Mouse (Mus musculus) heart, postnatal 0 days (tissue): ENCODE measurements around the gene Syn3.

Source experiments
- CTCF ChIP-seq: IDR thresholded peaks from 2 replicates; pipeline ENCODE4 v1.5.1; 2016; ENCODE audit warnings: antibody characterized with exemption, control low read depth, low read depth
- EP300 ChIP-seq: IDR thresholded peaks from 2 replicates; pipeline ENCODE4 v1.6.1; 2016; ENCODE audit warnings: antibody characterized with exemption, low read depth

GRCm38 (mm10) chr10:86279579-86280168, 219.0 kb downstream of the Syn3 start:
- TF ChIP-seq EP300 (no peak), CTCF (no peak)
